Comparison of ENCODE assay signal across 16 mouse cellular contexts in genomic region chr6:23245545-23246011, GRCm38 (mm10). TPM values are rescaled to one million over a fixed set of nuclear protein-coding genes. Genes with fewer than 3 reads are reported as not detected.
DNase-seq lines count a peak whose midpoint lies in the region; ATAC-seq and TF ChIP-seq lines count a peak whose summit lies in the region.
"Had no signal": no experiment of that assay in that cellular context is flagged by ENCODE, and none has a peak within 500 bp of the region (broad histone marks: within the 10 kb centered on the region; RNA-seq: fewer than 3 reads in every experiment).

No protein-coding gene starts in this region.

- peak; percentile 70 for DNase-seq in midbrain, embryonic 10.5 days (ENCODE audit: low spot score)
- DNase-seq in embryo, embryonic 10.5 days (ENCODE audit: low spot score) = peak; percentile 58
- peak; percentile 54 for DNase-seq in retina, embryonic 14.5 days (ENCODE audit: low spot score)
- no peak for DNase-seq in kidney, adult 2 months
- no peak for DNase-seq in left cerebral cortex, adult 18-20 months (ENCODE audit: low spot score in 2 of 2)
- DNase-seq: adrenal gland, postnatal 10 days; kidney, postnatal 14 days; liver had no signal

- ATAC-seq in midbrain, embryonic 15.5 days (replicated peaks) = no peak
- ATAC-seq in forebrain, embryonic 12.5 days (ENCODE audit: low FRiP score) = no peak

- no peak overlapping the region for H3K4me2 ChIP-seq in midbrain, embryonic 15.5 days
- peak overlapping the region; percentile 74 for H3K4me2 ChIP-seq in forebrain, embryonic 12.5 days
- H3K4me2 ChIP-seq: heart, embryonic 15.5 days; lung, embryonic 15.5 days; stomach, embryonic 15.5 days had no signal

- no peak overlapping the region for H3K9ac ChIP-seq in midbrain, embryonic 15.5 days
- H3K9ac ChIP-seq in forebrain, embryonic 12.5 days = peak overlapping the region; percentile 76
- H3K9ac ChIP-seq: heart, embryonic 15.5 days; lung, embryonic 15.5 days; stomach, embryonic 15.5 days had no signal

- WGBS in midbrain, embryonic 10.5 days = under 1% methylated on average over 23 of the region's 23 CpGs
- 2% methylated on average over 23 of the region's 23 CpGs for WGBS in midbrain, embryonic 15.5 days
- 3% methylated on average over 23 of the region's 23 CpGs for whole genome bisulfite sequencing in forebrain, embryonic 12.5 days
- WGBS in kidney, adult 2 months = 6% methylated on average over 23 of the region's 23 CpGs

- no peaks in the 10 kb centered on the region for H3K9me3 ChIP-seq in midbrain, embryonic 10.5 days (replicated peaks)
- no peaks in the 10 kb centered on the region for H3K9me3 ChIP-seq in midbrain, embryonic 15.5 days
- no peaks in the 10 kb centered on the region for H3K9me3 ChIP-seq in forebrain, embryonic 12.5 days
- H3K9me3 ChIP-seq: heart, embryonic 15.5 days; lung, embryonic 15.5 days; stomach, embryonic 15.5 days had no signal

- H3K4me1 ChIP-seq in midbrain, embryonic 10.5 days = peaks cover 36% of the 10 kb centered on the region
- H3K4me1 ChIP-seq in midbrain, embryonic 15.5 days = peaks cover 17% of the 10 kb centered on the region
- peaks cover 34% of the 10 kb centered on the region for H3K4me1 ChIP-seq in forebrain, embryonic 12.5 days
- H3K4me1 ChIP-seq in kidney, adult 2 months (ENCODE audit: control insufficient read depth, insufficient read depth, low read length) = no peaks in the 10 kb centered on the region

- H3K27me3 ChIP-seq in midbrain, embryonic 10.5 days (ENCODE audit: low read depth, poor library complexity, severe bottlenecking) = peaks cover 100% of the 10 kb centered on the region
- H3K27me3 ChIP-seq in midbrain, embryonic 15.5 days (replicated peaks) = peaks cover 82% of the 10 kb centered on the region
- H3K27me3 ChIP-seq in forebrain, embryonic 12.5 days = peaks cover 68% of the 10 kb centered on the region
- H3K27me3 ChIP-seq in kidney, adult 2 months (replicated peaks; ENCODE audit: control insufficient read depth, insufficient read depth, low read length) = peaks cover 13% of the 10 kb centered on the region

- no peak overlapping the region for H3K27ac ChIP-seq in midbrain, embryonic 10.5 days (replicated peaks)
- no peak overlapping the region for H3K27ac ChIP-seq in midbrain, embryonic 15.5 days
- peak overlapping the region; percentile 74; the same call in 1 of the 2 replicates for H3K27ac ChIP-seq in forebrain, embryonic 12.5 days
- H3K27ac ChIP-seq in kidney, adult 2 months (ENCODE audit: insufficient read depth, low read depth, low read length) = no peak overlapping the region
- H3K27ac ChIP-seq: heart, embryonic 15.5 days; lung, embryonic 15.5 days; stomach, embryonic 15.5 days had no signal

- H3K36me3 ChIP-seq in midbrain, embryonic 10.5 days = no peaks in the 10 kb centered on the region
- no peaks in the 10 kb centered on the region for H3K36me3 ChIP-seq in midbrain, embryonic 15.5 days (replicated peaks)
- no peaks in the 10 kb centered on the region for H3K36me3 ChIP-seq in forebrain, embryonic 12.5 days (replicated peaks)
- no peaks in the 10 kb centered on the region for H3K36me3 ChIP-seq in kidney, adult 2 months (ENCODE audit: control insufficient read depth, insufficient read depth, low read length)
- H3K36me3 ChIP-seq: heart, embryonic 15.5 days; lung, embryonic 15.5 days; stomach, embryonic 15.5 days had no signal

- no peak for TF ChIP-seq POLR2A in kidney, adult 2 months (IDR thresholded peaks at IDR 0.05; ENCODE audit: low read depth, low read length)

- no peak for TF ChIP-seq CTCF in kidney, adult 2 months (conservative IDR thresholded peaks at IDR 0.05; ENCODE audit: insufficient read depth, insufficient read length, low read depth, low read length)

- H3K4me3 ChIP-seq in midbrain, embryonic 10.5 days = peak overlapping the region; percentile 58
- H3K4me3 ChIP-seq in midbrain, embryonic 15.5 days = no peak overlapping the region
- peak overlapping the region; percentile 62 for H3K4me3 ChIP-seq in forebrain, embryonic 12.5 days (replicated peaks)
- no peak overlapping the region for H3K4me3 ChIP-seq in kidney, adult 2 months (ENCODE audit: insufficient read depth, low read depth, low read length)
- H3K4me3 ChIP-seq: heart, embryonic 15.5 days; lung, embryonic 15.5 days; stomach, embryonic 15.5 days had no signal

RNA-seq across cellular contexts. Expression of gene Fezf1, which starts 2.6 kb away (rescaled TPM):
- polyA plus RNA-seq in midbrain, embryonic 10.5 days (2016; fragmentation: Nextera tagmentation; extraction: Ambion mirVana) = 4.4 and 6.4 TPM in 2 replicates
- 2.2 and 6.3 TPM in 2 replicates for polyA plus RNA-seq in midbrain, embryonic 15.5 days (2015; fragmentation: Nextera tagmentation; extraction: Ambion mirVana)
- polyA plus RNA-seq in forebrain, embryonic 12.5 days (2016; fragmentation: Nextera tagmentation; extraction: Ambion mirVana) = 33.4 and 36.1 TPM in 2 replicates
- polyA plus RNA-seq in kidney, adult 2 months (2012; rRNA removed) = 0.03 TPM in 1 of 2 replicates, not detected in the other
- total RNA-seq in left cerebral cortex, adult 18-20 months (2021) = under 1 TPM in 1 of 2 experiments, not detected in 1; 0.14 TPM
- total RNA-seq: adrenal gland, postnatal 10 days; granulocyte monocyte progenitor cell, adult 5-6 weeks; layer of hippocampus, postnatal 14 days; megakaryocyte-erythroid progenitor cell, adult 5-6 weeks had no signal
- polyA plus RNA-seq: heart, embryonic 15.5 days; lung, embryonic 15.5 days; stomach, embryonic 15.5 days had no signal

Comparison
In these comparisons a context has a peak if more than half of its experiments do, and no peak if none do; other contexts are left out.
1. H3K4me3 ChIP-seq: peak in midbrain, embryonic 10.5 days (single experiment) and forebrain, embryonic 12.5 days (single experiment); none in midbrain, embryonic 15.5 days (single experiment) and kidney, adult 2 months (single experiment).
2. DNase-seq: peak in midbrain, embryonic 10.5 days (single experiment), embryo, embryonic 10.5 days (single experiment) and retina, embryonic 14.5 days (single experiment); none in kidney, adult 2 months (single experiment) and left cerebral cortex, adult 18-20 months (0 of 2).